Mouse (Mus musculus) intestine, embryonic 16.5 days (tissue): ENCODE data around the gene Rsl24d1. TPM values are rescaled to one million over a fixed set of nuclear protein-coding genes. Genes with fewer than 3 reads are reported as not detected.
"Not testable (repeated sequence)": the region's sequence is repeated elsewhere in the genome, so short reads cannot be mapped to it uniquely, and the experiment has no call there.

Source experiments
- ATAC-seq: fragments of 200-750 bp; cut with Nextera tagmentation; 2 replicates; pipeline ENCODE4 v1.8.0; 2017; ENCODE audit warnings: moderate TSS enrichment, moderate library complexity
- H3K27ac ChIP-seq: fragments of 300-500 bp; sonication (generic); 2 replicates; pipeline ENCODE4 v1.5.1; 2014; ENCODE audit warnings: mild to moderate bottlenecking, low read length
- H3K27me3 ChIP-seq: fragments of 300-500 bp; sonication (generic); replicated peaks from 2 replicates; pipeline ENCODE4 v1.6.1; 2014; ENCODE audit warnings: low read length, control low read depth, mixed read lengths; ENCODE audit not compliant: control insufficient read depth, insufficient read depth
- H3K36me3 ChIP-seq: fragments of 300-500 bp; sonication (generic); 2 replicates; pipeline ENCODE4 v1.6.1; 2014; ENCODE audit warnings: low read length, control low read depth; ENCODE audit not compliant: control insufficient read depth, insufficient read depth
- H3K4me1 ChIP-seq: fragments of 300-500 bp; sonication (generic); 2 replicates; pipeline ENCODE4 v1.6.1; 2014; ENCODE audit warnings: low read length, control low read depth, mixed read lengths; ENCODE audit not compliant: control insufficient read depth, insufficient read depth
- H3K4me2 ChIP-seq: fragments of 300-500 bp; sonication (generic); 2 replicates; pipeline ENCODE4 v1.6.1; 2014; ENCODE audit warnings: low read depth, low read length, control low read depth
- H3K4me3 ChIP-seq: fragments of 300-500 bp; sonication (generic); 2 replicates; pipeline ENCODE4 v1.5.1; 2014; ENCODE audit warnings: mild to moderate bottlenecking, low read length
- H3K9ac ChIP-seq: fragments of 300-500 bp; sonication (generic); 2 replicates; pipeline ENCODE4 v1.6.1; 2014; ENCODE audit warnings: low read depth, low read length
- H3K9me3 ChIP-seq: fragments of 300-500 bp; sonication (generic); 2 replicates; pipeline ENCODE4 v1.6.1; 2016; ENCODE audit warnings: low read length, control low read depth; ENCODE audit not compliant: control insufficient read depth
- WGBS: fragments of 180-500 bp; shearing (Covaris S2); extraction: QIAGEN DNeasy Blood & Tissue Kit; methylation state at CpG from one replicate; pipeline ENCODE4 v1.1.7; 2014; 5-methylcytosine and 5-hydroxymethylcytosine counted together
- polyA plus RNA-seq: library from polyadenylated mRNA; unstranded; fragments of >200 nt; fragmentation: Nextera tagmentation; extraction: Ambion mirVana; gene quantifications from 2 replicates; pipeline ENCODE4 v1.2.1, GENCODE M21; 2015

Rsl24d1 gene
- polyA plus RNA-seq, result 76.3 and 82.8 TPM in 2 replicates

GRCm38 (mm10) chr9:73112919-73113906 lies at the start of gene Rsl24d1:
TSS of gene Rsl24d1 (plus strand) at chr9:73113426.
- Histone ChIP-seq H3K9me3 (no peaks in the 10 kb centered on the region), H3K4me3 (peak within 1 kb of the TSS; percentile 97), H3K4me1 (peaks cover 5% of the 10 kb centered on the region; the same call in 1 of the 2 replicates), H3K9ac (peak within 1 kb of the TSS; percentile 90), H3K27me3 (no peaks in the 10 kb centered on the region), H3K36me3 (0 out of 2 replicates have a peak, but pooled peaks cover 7% of the 10 kb centered on the region), H3K4me2 (peak within 1 kb of the TSS; percentile 67), H3K27ac (peak within 1 kb of the TSS; percentile 80)
- under 1% methylated on average over 64 of the region's 64 CpGs for WGBS
- ATAC-seq, result peak; percentile 99

GRCm38 (mm10) chr9:73063621-73064290 lies 49.5 kb upstream of the Rsl24d1 start:
- WGBS, result 31% methylated on average over 15 of the region's 15 CpGs
- Histone ChIP-seq H3K27ac (no peak overlapping the region), H3K4me3 (no peak overlapping the region)

DNA sequence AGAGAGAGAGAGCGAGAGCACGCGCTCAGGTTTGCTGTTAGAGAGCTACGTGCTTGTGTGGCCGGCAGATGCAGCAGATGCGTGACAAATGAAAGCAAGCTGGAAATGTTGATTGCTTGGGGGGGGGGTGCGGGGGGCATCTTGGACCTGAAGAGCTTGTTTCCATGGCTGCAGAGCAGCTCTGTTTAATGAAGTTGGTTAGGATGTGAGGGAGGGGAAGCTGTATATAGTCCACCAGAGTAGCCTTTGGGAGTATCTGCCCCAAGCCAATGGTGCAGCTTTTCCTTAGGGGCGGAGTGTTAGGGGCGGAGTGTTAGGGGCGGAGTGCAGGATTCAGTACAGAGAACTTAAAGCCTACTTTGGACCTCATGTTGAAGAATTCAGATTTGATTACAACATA lies 46.1 kb upstream of the Rsl24d1 start:
- Histone ChIP-seq H3K27me3 (no peaks in the 10 kb centered on the region), H3K9ac (no peak overlapping the region), H3K4me1 (peaks cover 17% of the 10 kb centered on the region), H3K4me3 (no peak overlapping the region), H3K9me3 (no peaks in the 10 kb centered on the region), H3K4me2 (no peak overlapping the region), H3K36me3 (no peaks in the 10 kb centered on the region), H3K27ac (no peak overlapping the region)
- 30% methylated on average over 10 of the region's 10 CpGs for WGBS
- peak; percentile 58 for ATAC-seq

More at GRCm38 (mm10) chr9:73063621-73064290, 49.5 kb upstream of the Rsl24d1 start:
- Histone ChIP-seq H3K9me3 (no peaks in the 10 kb centered on the region), H3K4me1 (peaks cover 14% of the 10 kb centered on the region), H3K36me3 (no peaks in the 10 kb centered on the region), H3K27me3 (no peaks in the 10 kb centered on the region), H3K4me2 (peak overlapping the region; percentile 15; the same call in 1 of the 2 replicates), H3K9ac (no peak overlapping the region)
- ATAC-seq, result 0 out of 2 replicates have a peak, but pooled peaks have one; percentile 16

GRCm38 (mm10) chr9:73068230-73068679 lies 45.0 kb upstream of the Rsl24d1 start:
- Histone ChIP-seq H3K9ac (peak overlapping the region; percentile 21; the same call in 1 of the 2 replicates), H3K4me2 (no peak overlapping the region; the same call in 1 of the 2 replicates), H3K4me1 (peaks cover 17% of the 10 kb centered on the region), H3K27me3 (no peaks in the 10 kb centered on the region), H3K9me3 (no peaks in the 10 kb centered on the region), H3K27ac (peak overlapping the region; percentile 72), H3K36me3 (no peaks in the 10 kb centered on the region), H3K4me3 (no peak overlapping the region)
- 20% methylated on average over 6 of the region's 6 CpGs for WGBS
- ATAC-seq, result peak; percentile 88

DNA sequence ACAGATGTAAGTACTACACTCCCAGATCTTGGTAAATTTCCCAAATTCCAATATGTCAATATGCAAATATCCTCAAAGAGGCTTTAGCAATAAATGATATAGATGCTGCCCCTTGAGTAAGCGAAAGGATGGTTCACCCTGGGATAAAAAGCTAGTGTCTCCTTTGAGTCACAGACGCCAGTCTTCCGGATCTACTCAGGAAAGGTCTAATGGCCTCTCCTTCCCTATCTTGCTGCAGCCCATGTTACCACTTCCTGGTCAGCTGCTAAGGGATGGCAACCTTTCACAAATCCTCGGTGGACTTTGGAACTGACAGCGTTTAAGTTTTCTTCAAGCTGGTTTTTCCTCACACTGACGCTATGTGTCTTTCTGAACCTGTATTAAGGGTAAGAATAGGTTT lies 44.5 kb upstream of the Rsl24d1 start:
- ATAC-seq, result peak; percentile 67
- Histone ChIP-seq H3K27ac (peak overlapping the region; percentile 72), H3K9ac (no peak overlapping the region), H3K27me3 (no peaks in the 10 kb centered on the region), H3K36me3 (no peaks in the 10 kb centered on the region), H3K4me2 (no peak overlapping the region), H3K4me1 (peaks cover 17% of the 10 kb centered on the region), H3K9me3 (no peaks in the 10 kb centered on the region), H3K4me3 (no peak overlapping the region)
- WGBS, result 68% methylated on average over 6 of the region's 6 CpGs

DNA sequence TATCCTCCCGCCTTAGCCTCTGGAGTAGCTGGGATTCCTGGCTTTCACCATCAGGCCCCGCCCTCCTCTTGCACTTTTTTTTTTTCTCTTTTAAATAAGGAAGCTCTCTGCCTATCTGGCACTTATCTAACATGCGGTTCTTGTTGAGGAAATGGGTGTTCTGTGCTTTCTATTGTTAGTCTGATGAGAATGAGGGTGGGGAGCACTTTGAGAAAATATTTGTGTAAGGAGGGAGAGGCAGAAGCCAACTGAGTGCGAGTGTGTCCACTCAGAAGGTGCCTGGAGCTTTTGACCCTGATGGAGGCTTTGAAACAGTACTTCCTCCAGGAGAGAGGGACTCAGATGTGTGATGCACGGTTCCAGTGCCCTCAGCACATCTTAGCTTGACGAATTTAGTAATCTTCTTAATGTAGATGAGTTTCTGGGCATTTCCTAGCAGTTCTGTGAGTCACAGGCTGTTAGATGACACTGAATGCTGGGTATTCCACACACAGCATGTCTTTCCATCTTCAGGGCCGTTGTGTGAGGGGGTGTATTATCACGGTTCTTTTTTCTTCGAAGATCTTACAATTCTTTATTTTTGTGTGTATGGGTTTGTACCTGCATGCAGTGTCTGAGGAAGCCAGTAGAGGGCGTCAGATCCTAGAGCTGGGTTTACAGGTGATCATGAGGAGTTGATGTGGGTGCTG lies 42.1 kb upstream of the Rsl24d1 start:
- Histone ChIP-seq H3K9me3 (no peaks in the 10 kb centered on the region), H3K27me3 (no peaks in the 10 kb centered on the region), H3K4me1 (peaks cover 17% of the 10 kb centered on the region), H3K27ac (no peak overlapping the region), H3K9ac (no peak overlapping the region), H3K4me2 (no peak overlapping the region), H3K36me3 (no peaks in the 10 kb centered on the region), H3K4me3 (no peak overlapping the region)
- WGBS, result 65% methylated on average over 10 of the region's 10 CpGs
- no peak for ATAC-seq

DNA sequence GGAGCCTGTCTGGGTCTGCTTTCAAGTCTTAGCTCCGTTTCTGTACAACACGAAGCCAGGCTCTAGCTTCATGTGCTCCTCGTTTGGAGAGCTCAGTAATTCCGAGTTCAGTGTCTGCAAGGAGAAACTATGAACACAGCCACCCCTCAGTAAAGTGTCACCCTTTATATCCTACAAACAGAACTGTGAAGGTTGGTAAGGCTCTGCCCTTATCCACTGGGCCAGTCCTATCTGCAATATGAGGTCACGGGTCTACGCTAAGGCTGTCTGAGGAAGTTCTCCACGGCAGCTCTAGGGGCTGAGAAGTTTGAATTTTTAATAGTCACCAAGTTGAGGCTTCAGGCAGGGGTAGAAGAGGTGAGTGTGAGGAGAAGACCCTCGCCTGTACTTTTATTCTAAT lies 40.8 kb upstream of the Rsl24d1 start:
- no peak overlapping the region for H3K9ac ChIP-seq
- no peaks in the 10 kb centered on the region for H3K36me3 ChIP-seq
- H3K27ac ChIP-seq, result no peak overlapping the region
- 80% methylated on average over 8 of the region's 8 CpGs for WGBS
- no peak overlapping the region for H3K4me2 ChIP-seq
- no peaks in the 10 kb centered on the region for H3K27me3 ChIP-seq
- ATAC-seq, result no peak
- no peaks in the 10 kb centered on the region for H3K9me3 ChIP-seq
- peaks cover 15% of the 10 kb centered on the region for H3K4me1 ChIP-seq
- no peak overlapping the region for H3K4me3 ChIP-seq

DNA sequence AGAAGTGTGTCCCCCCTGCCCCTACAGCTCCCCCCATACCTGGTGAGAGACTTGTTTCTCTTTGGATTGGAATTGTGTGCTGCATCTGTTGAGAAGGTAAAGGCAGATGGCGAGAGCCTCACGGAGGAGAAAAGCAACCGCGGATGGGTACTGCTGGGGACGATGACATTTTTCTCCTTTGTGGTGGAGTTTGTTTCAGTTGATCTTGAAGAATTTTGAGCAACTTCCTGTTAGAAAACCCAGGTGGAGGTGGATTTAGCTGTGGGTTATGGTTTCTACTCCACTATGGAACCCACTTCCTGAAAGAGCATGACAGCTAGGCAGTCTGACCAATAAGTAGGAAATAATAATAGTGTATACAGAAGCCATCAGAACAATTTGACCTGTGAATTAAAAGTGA lies 40.1 kb upstream of the Rsl24d1 start:
- WGBS, result 89% methylated on average over 5 of the region's 5 CpGs
- H3K4me2 ChIP-seq, result no peak overlapping the region
- no peak for ATAC-seq
- H3K36me3 ChIP-seq, result no peaks in the 10 kb centered on the region
- peaks cover 8% of the 10 kb centered on the region for H3K4me1 ChIP-seq
- H3K9ac ChIP-seq, result no peak overlapping the region
- no peak overlapping the region for H3K4me3 ChIP-seq
- H3K27me3 ChIP-seq, result no peaks in the 10 kb centered on the region
- no peak overlapping the region for H3K27ac ChIP-seq
- H3K9me3 ChIP-seq, result no peaks in the 10 kb centered on the region

DNA sequence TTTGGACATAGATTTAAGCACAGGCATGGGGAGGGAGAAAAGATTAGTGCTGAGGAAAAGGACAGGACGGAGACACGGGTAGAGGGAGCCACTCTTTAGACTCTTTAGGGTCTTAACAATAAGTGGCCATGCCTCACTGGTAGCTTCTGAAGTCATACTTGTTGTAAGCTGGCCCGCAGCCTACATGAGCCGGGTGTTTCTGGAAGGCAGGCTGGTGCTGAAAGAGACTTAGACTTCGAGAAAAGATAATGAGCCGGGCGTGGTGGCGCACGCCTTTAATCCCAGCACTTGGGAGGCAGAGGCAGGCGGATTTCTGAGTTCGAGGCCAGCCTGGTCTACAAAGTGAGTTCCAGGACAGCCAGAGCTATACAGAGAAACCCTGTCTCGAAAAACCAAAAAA lies 33.9 kb upstream of the Rsl24d1 start:
- not testable (repeated sequence) for H3K4me1 ChIP-seq, H3K4me3 ChIP-seq, ATAC-seq, H3K4me2 ChIP-seq, H3K9me3 ChIP-seq, H3K27ac ChIP-seq, H3K9ac ChIP-seq, H3K27me3 ChIP-seq, H3K36me3 ChIP-seq
- 83% methylated on average over 11 of the region's 12 CpGs for WGBS
